Mouse (Mus musculus): ENCODE measurements around the gene Msto1. TPM values are rescaled to one million over a fixed set of nuclear protein-coding genes. Genes with fewer than 3 reads are reported as not detected.

Msto1 gene
- polyA plus RNA-seq, 1 experiment = 40.7 TPM

- 98% methylated on average over 2 of the region's 2 CpGs for WGBS
Observed at GRCm38 (mm10) chr3:88925651-88926050, 11.9 kb upstream of the Msto1 start.

GRCm38 (mm10) chr3:88923989-88924591 is 10.3 kb upstream of the Msto1 start:
- no peak for DNase-seq
- Histone ChIP-seq H3K4me3 (ENCODE audit: control insufficient read depth, insufficient read depth, low read length) (no peak overlapping the region), H3K27ac (ENCODE audit: control insufficient read depth, insufficient read depth, low read length) (no peak overlapping the region), H3K27me3 (ENCODE audit: control insufficient read depth, insufficient read depth, low read length) (no peaks in the 10 kb centered on the region), H3K4me1 (replicated peaks; ENCODE audit: control insufficient read depth, insufficient read depth, low read length) (no peaks in the 10 kb centered on the region), H3K36me3 (ENCODE audit: control insufficient read depth, insufficient read depth, low read length) (peaks cover 63% of the 10 kb centered on the region)
- WGBS = 76% methylated on average over 8 of the region's 8 CpGs
- no peak for TF ChIP-seq CTCF (IDR thresholded peaks at IDR 0.05; ENCODE audit: borderline replicate concordance, control insufficient read depth, extremely low read depth, insufficient read depth, low read length, poor library complexity)
- no peak for TF ChIP-seq POLR2A (IDR thresholded peaks at IDR 0.05; ENCODE audit: control insufficient read depth, extremely low read depth, insufficient read depth, low read length, poor library complexity)

More at GRCm38 (mm10) chr3:88925651-88926050, 11.9 kb upstream of the Msto1 start:
- Histone ChIP-seq H3K4me3 (ENCODE audit: control insufficient read depth, insufficient read depth, low read length) (no peak overlapping the region), H3K36me3 (ENCODE audit: control insufficient read depth, insufficient read depth, low read length) (peaks cover 63% of the 10 kb centered on the region), H3K4me1 (replicated peaks; ENCODE audit: control insufficient read depth, insufficient read depth, low read length) (peaks cover 5% of the 10 kb centered on the region), H3K27me3 (ENCODE audit: control insufficient read depth, insufficient read depth, low read length) (no peaks in the 10 kb centered on the region), H3K27ac (ENCODE audit: control insufficient read depth, insufficient read depth, low read length) (no peak overlapping the region)
- TF ChIP-seq CTCF (IDR thresholded peaks at IDR 0.05; ENCODE audit: borderline replicate concordance, control insufficient read depth, extremely low read depth, insufficient read depth, low read length, poor library complexity) (no peak), POLR2A (IDR thresholded peaks at IDR 0.05; ENCODE audit: control insufficient read depth, extremely low read depth, insufficient read depth, low read length, poor library complexity) (no peak)
- no peak for DNase-seq

DNA sequence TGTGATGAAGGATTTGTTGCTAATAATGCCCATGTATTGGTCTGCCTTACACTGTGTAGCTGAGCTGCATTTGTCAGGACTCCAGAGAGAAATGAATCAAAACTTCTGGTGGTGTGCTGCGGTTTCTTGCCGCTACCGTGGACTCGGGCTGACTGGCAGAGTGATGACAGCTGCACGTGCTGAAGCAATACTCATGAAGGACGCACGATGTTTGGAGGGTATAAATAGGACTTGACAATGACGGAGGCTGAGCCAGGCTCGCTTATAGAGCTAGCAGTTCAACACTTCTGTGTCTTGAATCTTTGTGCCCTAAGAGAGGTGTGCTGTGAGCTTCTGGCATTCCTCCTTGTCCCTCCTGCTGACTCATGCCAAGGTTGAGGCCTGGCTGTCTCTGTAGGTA is 7.6 kb upstream of the Msto1 start:
- no peak overlapping the region for H3K4me3 ChIP-seq (ENCODE audit: control insufficient read depth, insufficient read depth, low read length)
- H3K36me3 ChIP-seq (ENCODE audit: control insufficient read depth, insufficient read depth, low read length) = peaks cover 40% of the 10 kb centered on the region
- TF ChIP-seq POLR2A (IDR thresholded peaks at IDR 0.05; ENCODE audit: control insufficient read depth, extremely low read depth, insufficient read depth, low read length, poor library complexity) = no peak
- TF ChIP-seq CTCF (IDR thresholded peaks at IDR 0.05; ENCODE audit: borderline replicate concordance, control insufficient read depth, extremely low read depth, insufficient read depth, low read length, poor library complexity) = no peak
- H3K27me3 ChIP-seq (ENCODE audit: control insufficient read depth, insufficient read depth, low read length) = no peaks in the 10 kb centered on the region
- no peak for DNase-seq
- no peaks in the 10 kb centered on the region for H3K4me1 ChIP-seq (replicated peaks; ENCODE audit: control insufficient read depth, insufficient read depth, low read length)
- no peak overlapping the region for H3K27ac ChIP-seq (ENCODE audit: control insufficient read depth, insufficient read depth, low read length)
- 98% methylated on average over 9 of the region's 9 CpGs for WGBS

GRCm38 (mm10) chr3:88918981-88919380 is 5.2 kb upstream of the Msto1 start:
- WGBS = 91% methylated on average over 13 of the region's 13 CpGs
- TF ChIP-seq POLR2A (IDR thresholded peaks at IDR 0.05; ENCODE audit: control insufficient read depth, extremely low read depth, insufficient read depth, low read length, poor library complexity) (no peak), CTCF (IDR thresholded peaks at IDR 0.05; ENCODE audit: borderline replicate concordance, control insufficient read depth, extremely low read depth, insufficient read depth, low read length, poor library complexity) (no peak)
- H3K27me3 ChIP-seq (ENCODE audit: control insufficient read depth, insufficient read depth, low read length) = no peaks in the 10 kb centered on the region
- peaks cover 17% of the 10 kb centered on the region for H3K36me3 ChIP-seq (ENCODE audit: control insufficient read depth, insufficient read depth, low read length)
- H3K4me3 ChIP-seq (ENCODE audit: control insufficient read depth, insufficient read depth, low read length) = no peak overlapping the region
- H3K27ac ChIP-seq (ENCODE audit: control insufficient read depth, insufficient read depth, low read length) = no peak overlapping the region
- H3K4me1 ChIP-seq (replicated peaks; ENCODE audit: control insufficient read depth, insufficient read depth, low read length) = peaks cover 6% of the 10 kb centered on the region; the same call in 1 of the 2 replicates
- DNase-seq = no peak

DNA sequence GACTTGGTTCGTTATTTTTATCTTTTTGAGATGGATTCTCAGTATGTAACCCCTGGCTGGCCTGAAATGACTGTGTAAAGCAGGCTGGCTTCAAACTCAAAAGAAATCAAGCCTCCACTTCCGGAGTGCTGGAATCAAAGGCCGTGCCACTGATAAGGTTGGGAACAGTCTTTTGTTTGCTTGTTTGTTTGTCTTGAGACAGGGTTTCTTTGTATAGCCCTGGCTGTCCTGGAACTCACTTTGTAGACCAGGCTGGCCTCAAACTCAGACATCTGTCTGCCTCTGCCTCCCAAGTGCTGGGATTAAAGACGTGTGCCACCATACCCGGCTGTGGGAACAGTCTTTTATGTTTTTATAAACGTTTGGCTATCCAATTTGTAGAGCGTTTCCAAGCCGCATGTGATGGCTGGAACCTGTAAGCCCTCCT is 598 bp upstream of the Msto1 start:
- peaks cover 12% of the 10 kb centered on the region; the same call in 1 of the 2 replicates for H3K4me1 ChIP-seq (replicated peaks; ENCODE audit: control insufficient read depth, insufficient read depth, low read length)
- no peak for DNase-seq
- no peak overlapping the region for H3K27ac ChIP-seq (ENCODE audit: control insufficient read depth, insufficient read depth, low read length)
- H3K4me3 ChIP-seq (ENCODE audit: control insufficient read depth, insufficient read depth, low read length) = peak overlapping the region; percentile 71; the same call in 1 of the 2 replicates
- peaks cover 8% of the 10 kb centered on the region for H3K36me3 ChIP-seq (ENCODE audit: control insufficient read depth, insufficient read depth, low read length)
- no peaks in the 10 kb centered on the region for H3K27me3 ChIP-seq (ENCODE audit: control insufficient read depth, insufficient read depth, low read length)
- TF ChIP-seq POLR2A (IDR thresholded peaks at IDR 0.05; ENCODE audit: control insufficient read depth, extremely low read depth, insufficient read depth, low read length, poor library complexity) (no peak), CTCF (IDR thresholded peaks at IDR 0.05; ENCODE audit: borderline replicate concordance, control insufficient read depth, extremely low read depth, insufficient read depth, low read length, poor library complexity) (no peak)
- WGBS = 31% methylated on average over 8 of the region's 8 CpGs

DNA sequence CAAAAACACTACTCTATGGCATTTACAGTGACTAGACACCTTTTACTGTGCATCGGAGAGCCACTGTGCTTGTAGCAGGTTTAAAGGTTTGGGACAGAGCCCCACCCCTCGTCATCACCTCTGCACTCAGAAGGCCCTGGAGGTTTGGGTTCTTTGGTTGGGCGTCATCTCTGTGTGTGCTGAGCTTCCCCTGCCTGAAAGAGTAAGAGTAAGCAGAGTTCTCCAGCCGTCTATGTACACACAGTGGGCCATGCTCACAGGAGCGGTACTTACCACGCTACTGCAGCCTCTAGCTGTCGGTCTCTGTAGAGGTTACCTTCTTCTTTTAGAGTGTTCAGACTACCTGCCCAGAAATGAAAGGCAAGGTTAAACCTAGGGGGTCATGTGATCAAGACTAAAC is 1.2 kb downstream of the Msto1 start:
- TF ChIP-seq POLR2A (IDR thresholded peaks at IDR 0.05; ENCODE audit: control insufficient read depth, extremely low read depth, insufficient read depth, low read length, poor library complexity) (no peak), CTCF (IDR thresholded peaks at IDR 0.05; ENCODE audit: borderline replicate concordance, control insufficient read depth, extremely low read depth, insufficient read depth, low read length, poor library complexity) (no peak)
- Histone ChIP-seq H3K27ac (ENCODE audit: control insufficient read depth, insufficient read depth, low read length) (no peak overlapping the region), H3K4me3 (ENCODE audit: control insufficient read depth, insufficient read depth, low read length) (no peak overlapping the region), H3K36me3 (ENCODE audit: control insufficient read depth, insufficient read depth, low read length) (peaks cover 22% of the 10 kb centered on the region), H3K4me1 (replicated peaks; ENCODE audit: control insufficient read depth, insufficient read depth, low read length) (peaks cover 12% of the 10 kb centered on the region; the same call in 1 of the 2 replicates), H3K27me3 (ENCODE audit: control insufficient read depth, insufficient read depth, low read length) (no peaks in the 10 kb centered on the region)
- 97% methylated on average over 7 of the region's 7 CpGs for WGBS
- DNase-seq = no peak

All from thymus, adult 2 months (tissue).